Mouse (Mus musculus) embryo, embryonic 10 days (tissue): Measurements from ENCODE around the gene Ankrd7.
"Not testable (repeated sequence)": the region's sequence is repeated elsewhere in the genome, so short reads cannot be mapped to it uniquely, and the experiment has no call there.

Experiments used
- DNase-seq: peaks from one replicate; pipeline ENCODE4 v3.0.0-alpha.2; 2015; ENCODE audit warnings: low spot score

Gene Ankrd7

DNA sequence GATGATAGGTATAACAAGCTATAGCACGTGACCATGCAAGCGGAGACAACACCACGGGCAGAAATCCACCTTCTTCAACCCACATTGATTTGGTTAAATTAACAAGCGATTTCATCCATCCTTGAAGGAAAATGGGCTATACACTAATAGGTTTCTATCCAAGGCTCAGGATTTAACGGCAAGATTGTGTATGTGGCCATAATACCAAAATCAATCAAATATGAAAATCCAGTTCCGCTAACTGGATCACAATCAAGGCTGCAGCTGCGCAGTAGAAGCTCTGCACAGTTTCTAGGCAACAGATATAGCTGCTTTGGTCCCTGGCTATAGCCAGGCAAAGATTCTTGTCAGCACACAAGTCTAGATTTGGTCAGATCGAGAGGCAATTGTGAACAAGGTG lies at the start of gene Ankrd7:
Gene Ankrd7 (plus strand): TSS at position 301 of the 400 bp plus-strand sequence.
- no peak for DNase-seq

DNA sequence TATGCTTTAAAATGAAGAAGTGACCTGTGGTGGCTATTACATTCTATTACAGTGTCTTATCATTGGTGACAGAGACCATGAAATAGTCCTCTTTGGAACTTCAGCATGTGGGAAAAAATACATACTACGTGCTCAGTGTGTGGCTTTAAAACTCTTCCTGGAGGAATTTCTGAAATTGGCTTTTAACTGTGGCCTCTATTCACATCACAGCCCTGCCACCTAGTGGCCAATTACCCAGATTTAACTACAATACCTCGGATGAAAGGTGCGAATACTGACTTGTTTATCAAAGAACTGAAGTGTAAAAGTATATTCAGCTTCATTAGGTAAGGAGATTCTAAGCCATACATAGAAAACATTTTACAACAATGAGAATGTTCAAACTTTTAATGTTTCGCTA lies 46.8 kb upstream of the Ankrd7 start:
- peak; percentile 80 for DNase-seq

DNA sequence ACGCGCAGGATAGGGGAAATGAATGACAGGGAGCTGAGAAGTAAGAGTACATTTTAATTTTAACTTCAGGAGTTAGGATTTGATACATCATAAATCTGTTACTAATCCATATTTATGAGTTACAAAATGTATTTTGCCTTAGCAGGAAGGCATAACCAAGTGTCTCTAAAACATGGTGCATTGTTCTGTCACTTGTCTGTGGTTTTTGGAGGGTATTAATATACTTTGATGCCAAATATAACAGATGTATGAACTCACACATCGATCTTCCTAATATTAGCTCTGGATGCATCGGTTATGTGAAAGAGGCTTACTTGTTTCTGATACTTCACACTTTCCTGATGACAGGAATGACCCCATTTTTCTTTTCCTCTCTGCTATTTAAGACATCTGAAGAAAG lies 45.9 kb upstream of the Ankrd7 start:
- DNase-seq, result no peak

DNA sequence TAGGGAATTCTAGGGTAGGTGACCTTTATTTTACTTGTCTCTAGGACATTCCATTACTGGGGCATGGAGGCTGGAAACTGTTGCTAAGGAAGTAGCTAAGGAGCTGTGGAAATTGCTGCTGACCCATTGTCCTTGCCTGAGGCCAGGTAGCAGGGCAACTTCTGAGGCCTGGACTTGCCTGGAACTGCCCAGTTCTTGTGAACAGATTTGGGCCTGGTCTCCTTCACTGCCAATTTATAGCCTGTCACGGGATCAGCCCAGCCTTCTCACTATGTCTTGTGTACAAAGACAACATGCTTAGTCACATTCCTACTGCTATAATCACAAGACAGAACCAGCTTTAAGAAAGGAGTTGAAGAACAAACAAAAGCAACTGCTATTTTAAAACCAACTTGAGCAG lies 43.3 kb upstream of the Ankrd7 start:
- DNase-seq, result peak; percentile 18

DNA sequence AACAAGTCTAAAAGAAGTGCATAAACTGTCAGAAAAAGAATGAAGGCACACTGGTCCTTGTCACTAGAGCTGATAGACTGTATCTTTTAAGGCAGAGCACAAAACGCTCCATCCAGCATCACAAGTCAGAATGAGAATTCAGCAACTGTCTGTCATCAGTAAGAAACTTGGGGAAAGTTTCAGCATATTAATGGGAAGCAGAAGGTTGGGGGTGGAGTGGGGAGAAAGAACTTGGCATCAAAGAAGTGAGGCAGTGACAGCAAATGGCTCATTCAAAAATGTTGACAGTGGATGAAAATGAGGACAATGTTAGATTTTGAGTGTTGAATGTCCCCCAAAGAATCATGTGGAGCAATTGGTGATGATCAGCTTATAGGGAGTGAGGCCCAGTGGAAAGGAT lies 33.2 kb upstream of the Ankrd7 start:
- no peak for DNase-seq

DNA sequence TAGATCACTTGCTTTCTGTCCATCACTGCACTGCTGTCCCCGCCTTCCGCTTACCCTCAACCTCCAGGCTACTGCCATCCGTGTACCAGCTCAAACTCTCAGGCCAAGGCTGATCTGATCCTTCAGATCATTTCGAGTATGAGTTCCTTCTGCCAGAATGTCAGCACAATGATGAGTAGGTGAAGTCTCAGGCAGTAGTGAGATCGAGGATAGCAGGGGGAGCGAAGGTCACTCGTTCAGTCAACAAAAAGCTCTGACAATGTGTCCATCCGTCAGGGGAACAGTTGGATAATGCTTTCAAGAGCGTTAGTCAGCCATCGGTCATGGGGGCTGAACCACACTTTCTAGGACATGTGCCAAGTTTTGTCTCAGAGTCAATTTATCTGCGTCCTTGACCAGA lies 21.6 kb upstream of the Ankrd7 start:
- not testable (repeated sequence) for DNase-seq

DNA sequence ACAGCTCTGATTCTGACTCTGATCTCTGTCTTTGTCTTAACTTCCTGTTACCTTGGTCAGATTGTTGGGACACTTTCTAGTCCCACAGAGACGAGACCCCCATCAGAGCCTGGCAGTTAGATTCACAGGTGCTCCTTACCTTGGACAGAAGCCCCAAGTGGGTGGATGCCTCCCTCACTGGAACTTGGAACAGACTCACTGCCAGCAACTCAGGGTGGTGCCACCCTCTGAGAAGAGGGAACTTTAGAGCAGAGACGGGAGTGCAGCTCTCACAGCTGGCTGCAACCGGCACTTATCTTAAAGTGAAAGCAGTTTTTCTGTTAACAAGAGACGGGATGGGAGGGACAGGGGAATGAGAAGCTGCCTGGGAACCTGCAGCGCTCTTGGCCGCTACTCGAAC lies 20.5 kb upstream of the Ankrd7 start:
- not testable (repeated sequence) for DNase-seq

DNA sequence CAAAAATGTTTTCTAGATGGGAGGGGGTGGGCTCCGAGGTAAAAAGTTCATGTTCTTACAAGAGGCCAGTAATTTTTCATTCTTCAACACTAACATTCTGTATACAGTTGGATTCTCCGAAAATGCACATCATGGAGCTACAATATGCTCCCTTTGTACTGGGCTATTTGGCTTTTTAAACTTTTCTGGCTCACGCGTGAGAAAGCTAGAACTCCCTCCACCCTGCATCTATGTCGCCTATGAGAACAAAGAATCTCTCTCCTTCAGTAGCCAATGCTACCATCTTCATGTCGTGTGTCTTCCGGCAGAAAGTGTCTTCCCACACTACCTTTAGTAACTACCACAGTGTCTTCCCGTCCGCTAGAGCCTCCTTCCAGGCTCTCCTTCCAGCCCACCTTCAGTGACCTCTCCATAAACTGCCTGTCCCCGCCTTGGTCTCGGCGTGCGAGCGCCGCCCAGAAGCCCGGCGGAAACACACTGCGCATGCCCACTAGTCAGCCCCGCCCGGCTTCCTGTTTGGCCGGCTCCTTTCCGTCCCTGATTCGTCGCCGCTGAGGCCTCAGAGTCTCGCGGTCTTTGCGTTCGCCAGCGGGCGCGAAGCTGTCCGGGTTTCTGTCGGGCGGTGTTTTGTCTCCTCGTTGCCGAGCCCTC lies 17.9 kb upstream of the Ankrd7 start, which contains the start of gene Lsm8:
Gene Lsm8 (plus strand): TSS at position 529 of the 651 bp plus-strand sequence.
- peak; percentile 97 for DNase-seq

DNA sequence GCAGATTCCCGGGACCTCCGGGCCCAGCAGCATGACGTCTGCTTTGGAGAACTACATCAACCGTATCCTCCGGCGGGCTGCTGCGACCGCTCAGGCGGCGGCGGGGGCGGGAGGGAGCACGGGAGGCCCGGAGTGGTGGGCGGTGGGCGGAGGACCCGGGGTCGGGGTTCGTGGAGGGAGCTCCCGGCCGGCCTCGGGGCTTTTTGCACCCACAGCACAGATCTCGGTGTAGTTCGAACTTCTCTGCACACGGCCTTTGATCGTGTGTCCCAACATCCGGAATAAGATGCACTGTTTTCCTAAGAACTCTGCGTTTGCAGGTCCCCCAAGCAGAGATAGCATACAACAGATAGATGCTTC lies 17.4 kb upstream of the Ankrd7 start:
- peak; percentile 45 for DNase-seq

DNA sequence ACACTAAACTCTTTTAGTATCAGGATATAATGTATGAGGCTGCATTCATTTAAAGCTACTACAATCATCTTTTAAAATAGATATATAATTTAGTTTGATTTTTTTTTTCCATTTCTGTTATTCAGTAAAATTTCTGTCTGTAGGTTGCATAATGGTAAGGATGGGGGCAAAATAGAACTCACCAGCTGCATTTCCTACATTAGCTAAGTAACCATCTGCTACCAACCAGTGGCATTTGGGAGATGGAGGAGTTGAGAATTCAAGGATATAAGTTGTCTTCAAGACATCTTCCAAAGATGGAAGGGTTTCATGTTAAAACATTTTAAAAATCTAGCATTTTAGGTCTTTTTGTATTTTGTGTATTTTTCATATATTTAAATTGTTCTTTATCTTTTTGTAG lies 10.8 kb upstream of the Ankrd7 start:
- no peak for DNase-seq

DNA sequence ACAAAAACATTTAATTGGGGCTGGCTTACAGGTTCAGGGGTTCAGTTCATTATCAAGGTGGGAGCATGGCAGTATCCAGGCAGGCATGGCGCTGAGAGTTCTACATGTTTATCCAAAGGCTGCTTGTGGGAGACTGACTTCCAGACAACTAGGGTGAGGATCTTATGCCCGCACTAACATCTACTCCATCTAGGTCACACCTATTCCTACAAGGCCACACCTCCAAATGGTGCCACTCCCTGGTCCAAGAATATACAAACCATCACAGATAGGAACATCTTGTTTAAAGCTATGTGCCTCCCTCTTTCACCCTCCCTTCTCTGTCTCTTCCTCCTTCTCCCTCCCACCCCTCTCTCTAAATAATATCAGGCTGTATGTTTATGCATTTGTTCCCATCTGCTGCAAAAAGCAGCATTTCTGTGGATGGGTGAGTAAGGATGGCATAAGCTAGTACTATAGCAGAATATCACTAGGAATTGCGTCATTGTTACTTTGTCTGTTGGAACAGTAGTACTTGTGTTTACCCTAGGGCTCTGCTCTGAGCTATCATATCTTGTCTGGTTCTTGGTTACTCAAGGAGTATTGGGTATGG lies 9.5 kb upstream of the Ankrd7 start:
- no peak for DNase-seq

DNA sequence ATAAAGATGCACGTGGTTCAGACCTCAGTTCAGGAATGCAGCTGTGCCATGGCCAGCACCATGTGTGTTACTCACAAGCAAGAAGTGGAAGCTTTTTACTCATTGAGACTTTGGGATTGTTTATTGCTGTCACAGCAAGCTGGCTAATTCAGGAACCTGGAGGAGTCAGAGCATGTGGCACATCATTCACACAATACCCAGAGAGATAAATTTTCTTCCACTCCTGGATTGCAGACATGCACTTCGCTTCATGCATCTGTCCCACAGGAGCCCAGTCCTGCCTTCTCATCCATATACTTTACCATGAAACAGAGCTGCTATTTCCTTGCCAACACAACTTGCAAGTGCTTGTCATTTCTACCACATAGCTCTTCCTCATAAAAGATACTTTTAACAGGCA lies 22.9 kb downstream of the Ankrd7 start:
- no peak for DNase-seq

DNA sequence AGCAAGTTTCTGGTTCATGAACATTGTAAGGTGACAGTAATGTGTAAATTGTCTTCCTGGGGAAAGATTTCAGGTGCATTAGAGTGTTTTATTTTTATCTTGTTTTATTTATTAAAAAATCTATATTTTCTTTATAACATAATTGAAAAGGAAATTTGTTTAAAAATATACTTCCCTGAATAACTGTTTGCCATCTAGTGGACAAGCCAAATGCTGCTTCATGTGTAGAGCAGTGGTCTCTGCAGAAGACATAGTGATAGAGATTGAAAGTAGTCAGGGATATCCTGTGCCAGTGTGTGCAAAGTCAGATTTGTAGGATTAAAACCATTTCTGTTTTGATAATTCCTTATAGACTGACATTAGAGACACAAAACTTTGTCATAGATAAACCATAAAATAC lies 28.0 kb downstream of the Ankrd7 start:
- DNase-seq, result no peak

DNA sequence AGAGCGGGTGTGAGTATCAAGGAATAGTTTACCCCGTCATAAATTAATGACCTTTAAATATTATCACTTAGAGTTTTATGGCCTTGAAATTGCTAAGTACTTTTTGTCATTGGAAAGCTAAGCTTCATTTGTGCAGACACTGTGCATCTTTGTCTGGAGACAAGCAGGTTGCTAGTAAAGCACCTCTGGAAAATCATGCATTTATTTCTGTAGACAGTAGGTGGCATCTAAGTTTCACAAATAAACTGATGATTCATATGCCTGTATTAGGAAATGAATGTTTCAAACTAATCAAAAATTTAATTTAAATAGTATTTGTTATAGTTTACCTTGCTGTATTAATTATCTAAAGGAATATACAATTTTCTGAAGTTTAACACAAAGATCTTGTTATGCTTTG lies 41.1 kb downstream of the Ankrd7 start:
- DNase-seq, result no peak

DNA sequence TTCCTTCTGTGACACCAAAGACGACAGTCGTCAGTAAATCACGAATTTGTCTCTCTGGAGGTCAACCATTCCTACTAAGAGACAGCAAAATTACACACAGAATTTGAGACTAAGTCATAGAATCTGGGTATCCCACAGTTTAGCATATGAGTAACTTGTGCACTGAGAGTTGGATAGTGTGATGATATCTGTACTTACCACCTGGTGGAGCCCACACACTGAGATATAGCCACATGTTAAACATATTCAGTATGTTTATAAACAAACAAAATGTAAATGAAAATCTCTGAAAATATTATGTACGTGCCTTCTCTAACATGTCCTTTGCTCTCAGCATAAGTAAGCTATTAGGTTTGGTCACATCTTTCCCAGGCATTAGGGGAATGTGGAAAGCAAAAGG lies 47.1 kb downstream of the Ankrd7 start:
- DNase-seq, result no peak

DNA sequence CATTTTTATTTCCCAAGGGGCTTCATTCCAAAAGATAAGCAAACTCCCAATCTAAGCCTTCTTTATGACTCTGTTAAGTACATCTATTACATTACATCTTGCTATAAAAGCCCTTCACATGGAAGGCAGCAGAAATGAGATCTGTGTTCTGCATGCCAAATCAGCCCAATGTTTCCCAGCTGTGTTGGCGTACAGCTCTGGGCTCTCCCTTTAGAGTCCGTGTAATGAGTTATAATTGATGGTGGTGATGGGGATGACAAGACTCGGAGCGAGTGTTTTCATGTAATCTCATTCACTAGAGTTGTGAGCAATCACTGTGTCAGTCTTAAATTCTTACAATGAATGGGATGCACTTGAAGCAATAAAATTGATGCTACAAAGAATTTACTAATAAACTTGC lies 49.9 kb downstream of the Ankrd7 start:
- DNase-seq, result no peak

DNA sequence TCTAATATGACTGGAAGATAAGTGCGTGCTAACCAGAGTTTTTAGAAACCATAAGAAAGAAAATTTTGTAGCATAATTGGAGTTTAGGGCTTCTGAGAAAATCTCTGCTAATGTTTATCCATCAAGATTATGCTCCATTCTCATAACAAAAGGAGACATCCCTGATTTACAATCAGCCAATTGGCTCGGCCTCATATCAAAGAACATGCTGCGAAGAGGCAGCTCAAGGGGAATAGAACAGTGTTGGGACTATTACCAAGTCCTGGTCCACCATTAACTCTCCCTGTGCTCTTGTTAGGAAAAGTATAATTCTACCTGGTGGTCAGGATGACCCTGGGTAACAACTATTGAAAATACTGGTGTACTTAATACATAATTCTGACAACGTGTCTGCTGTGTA lies 50.4 kb downstream of the Ankrd7 start:
- no peak for DNase-seq
